Mouse (Mus musculus): ENCODE results near the gene Gm49396. TPM values are rescaled to one million over a fixed set of nuclear protein-coding genes. Genes with fewer than 3 reads are reported as not detected.

Gene Gm49396
- total and polyA plus RNA-seq, 3 experiments: 1.1 to 1.9 (median 1.6) TPM

GRCm38 (mm10) chr7:30590927-30591604 lies 27.9 kb downstream of the Gm49396 start:
- intact Hi-C loops (cut with DNase I): loop anchor here (5.0 to 10.0 kb wide), 2 partner anchors 271 to 364 kb away; partner anchors contain the start of genes Ffar1 and Usf2
- Histone ChIP-seq H3K79me2 (replicated peaks; ENCODE audit: control insufficient read depth, insufficient read depth, low read length) (peaks cover 1% of the 10 kb centered on the region), H3K36me3 (ENCODE audit: control insufficient read depth, insufficient read depth, low read length) (no peaks in the 10 kb centered on the region), H3K4me1 (ENCODE audit: control insufficient read depth, insufficient read depth, low read length) (no peaks in the 10 kb centered on the region), H3K27ac (no peak overlapping the region), H3K27me3 (ENCODE audit: control insufficient read depth, insufficient read depth, low read length) (no peaks in the 10 kb centered on the region), H3K9ac (ENCODE audit: low read depth, low read length) (no peak overlapping the region), H3K4me3 (no peak overlapping the region)
- no peak for TF ChIP-seq POLR2A (IDR thresholded peaks at IDR 0.05; ENCODE audit: insufficient read depth, low read depth, low read length)
- no peak for TF ChIP-seq EP300 (IDR thresholded peaks at IDR 0.05; ENCODE audit: insufficient read depth, low read depth, low read length)
- no peak for TF ChIP-seq CTCF (IDR thresholded peaks at IDR 0.05)
- DNase-seq: no peak
- WGBS: 80% methylated on average over 9 of the region's 9 CpGs

DNA sequence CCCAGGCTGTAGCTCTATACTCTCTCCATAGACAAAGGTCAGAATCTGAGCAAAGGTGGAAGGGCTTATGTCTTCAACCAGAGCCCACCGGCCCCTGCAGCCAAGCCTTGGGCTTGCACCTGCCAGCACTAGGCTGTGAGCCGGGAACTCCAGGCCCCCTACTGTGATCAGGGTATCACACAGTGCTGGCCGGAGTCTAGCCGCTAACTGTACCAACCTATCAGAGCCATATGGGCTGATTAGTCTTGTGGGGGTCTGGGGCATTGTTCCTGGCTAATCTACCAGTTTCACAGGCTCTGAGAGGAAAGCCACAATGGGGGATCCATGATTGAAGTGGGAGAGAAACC lies 28.4 kb downstream of the Gm49396 start:
- H3K4me3 ChIP-seq: no peak overlapping the region
- no peak for DNase-seq
- peaks cover 1% of the 10 kb centered on the region for H3K79me2 ChIP-seq (replicated peaks; ENCODE audit: control insufficient read depth, insufficient read depth, low read length)
- H3K27ac ChIP-seq: no peak overlapping the region
- intact Hi-C loops (cut with DNase I): loop anchor here (5.0 to 10.0 kb wide), 2 partner anchors 271 to 363 kb away; partner anchors contain the start of genes Ffar1 and Usf2
- no peaks in the 10 kb centered on the region for H3K36me3 ChIP-seq (ENCODE audit: control insufficient read depth, insufficient read depth, low read length)
- TF ChIP-seq EP300 (IDR thresholded peaks at IDR 0.05; ENCODE audit: insufficient read depth, low read depth, low read length): no peak
- no peak for TF ChIP-seq POLR2A (IDR thresholded peaks at IDR 0.05; ENCODE audit: insufficient read depth, low read depth, low read length)
- TF ChIP-seq CTCF (IDR thresholded peaks at IDR 0.05): no peak
- no peaks in the 10 kb centered on the region for H3K27me3 ChIP-seq (ENCODE audit: control insufficient read depth, insufficient read depth, low read length)
- H3K4me1 ChIP-seq (ENCODE audit: control insufficient read depth, insufficient read depth, low read length): no peaks in the 10 kb centered on the region
- H3K9ac ChIP-seq (ENCODE audit: low read depth, low read length): no peak overlapping the region
- 74% methylated on average over 4 of the region's 4 CpGs for WGBS

GRCm38 (mm10) chr7:30592772-30593423 lies 29.8 kb downstream of the Gm49396 start:
- 52% methylated on average over 5 of the region's 5 CpGs for WGBS
- DNase-seq: no peak
- intact Hi-C loops (cut with DNase I): loop anchor here (5.0 to 10.0 kb wide), 2 partner anchors 269 to 362 kb away; partner anchors contain the start of genes Ffar1 and Usf2
- H3K9ac ChIP-seq (ENCODE audit: low read depth, low read length): no peak overlapping the region
- H3K27ac ChIP-seq: no peak overlapping the region
- TF ChIP-seq CTCF (IDR thresholded peaks at IDR 0.05) (no peak), EP300 (IDR thresholded peaks at IDR 0.05; ENCODE audit: insufficient read depth, low read depth, low read length) (no peak), POLR2A (IDR thresholded peaks at IDR 0.05; ENCODE audit: insufficient read depth, low read depth, low read length) (no peak)
- no peaks in the 10 kb centered on the region for H3K27me3 ChIP-seq (ENCODE audit: control insufficient read depth, insufficient read depth, low read length)
- no peak overlapping the region for H3K4me3 ChIP-seq
- H3K4me1 ChIP-seq (ENCODE audit: control insufficient read depth, insufficient read depth, low read length): no peaks in the 10 kb centered on the region
- H3K36me3 ChIP-seq (ENCODE audit: control insufficient read depth, insufficient read depth, low read length): no peaks in the 10 kb centered on the region
- H3K79me2 ChIP-seq (replicated peaks; ENCODE audit: control insufficient read depth, insufficient read depth, low read length): no peaks in the 10 kb centered on the region

DNA sequence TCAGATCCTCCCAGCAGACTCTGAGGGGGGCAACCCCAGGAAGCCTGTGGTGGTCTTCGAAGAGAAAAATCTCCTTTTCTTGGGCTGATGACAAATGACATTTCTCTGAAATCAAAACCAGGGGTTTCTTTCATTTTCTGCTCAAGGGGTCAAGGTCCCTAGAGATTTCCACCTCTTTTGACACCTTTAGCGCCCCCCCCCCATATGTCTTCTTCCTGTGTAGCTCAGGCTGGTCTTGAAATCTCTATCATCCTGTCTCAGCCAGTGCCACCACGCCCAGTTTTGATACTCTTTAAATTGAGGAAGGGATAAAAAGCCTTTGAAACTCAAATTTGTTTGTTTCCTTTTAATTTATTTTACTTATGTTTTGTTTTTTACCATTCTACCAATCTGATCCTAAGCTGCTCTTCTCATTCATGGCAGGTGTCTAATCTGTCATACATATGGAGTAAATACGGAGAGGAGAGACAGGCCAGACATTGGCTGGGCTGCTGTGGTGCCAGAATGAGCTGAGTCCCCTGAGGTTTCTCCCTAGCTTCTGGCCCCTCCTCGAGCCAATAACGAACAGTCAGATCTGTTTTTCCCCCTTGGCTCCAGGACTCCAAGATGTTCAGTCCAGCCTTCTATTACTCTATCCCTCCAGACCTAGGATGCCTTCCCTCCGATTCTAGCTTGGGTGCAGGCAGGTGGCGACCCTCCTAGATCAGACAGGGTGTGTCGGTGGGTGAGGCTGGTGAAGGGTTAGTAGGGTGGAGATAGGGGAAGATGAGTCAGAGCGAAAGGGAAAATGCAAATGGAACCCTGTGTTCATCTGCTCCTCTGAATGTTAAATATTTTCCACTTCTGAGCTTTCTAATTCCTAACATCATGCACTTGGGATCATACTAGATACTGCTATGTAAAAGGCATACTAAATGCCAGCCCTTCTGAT lies 30.7 kb downstream of the Gm49396 start:
- no peak for TF ChIP-seq EP300 (IDR thresholded peaks at IDR 0.05; ENCODE audit: insufficient read depth, low read depth, low read length)
- no peak for TF ChIP-seq POLR2A (IDR thresholded peaks at IDR 0.05; ENCODE audit: insufficient read depth, low read depth, low read length)
- TF ChIP-seq CTCF (IDR thresholded peaks at IDR 0.05): no peak
- intact Hi-C loops (cut with DNase I): loop anchor here (5.0 to 10.0 kb wide), 2 partner anchors 268 to 361 kb away; partner anchors contain the start of genes Ffar1 and Usf2

DNA sequence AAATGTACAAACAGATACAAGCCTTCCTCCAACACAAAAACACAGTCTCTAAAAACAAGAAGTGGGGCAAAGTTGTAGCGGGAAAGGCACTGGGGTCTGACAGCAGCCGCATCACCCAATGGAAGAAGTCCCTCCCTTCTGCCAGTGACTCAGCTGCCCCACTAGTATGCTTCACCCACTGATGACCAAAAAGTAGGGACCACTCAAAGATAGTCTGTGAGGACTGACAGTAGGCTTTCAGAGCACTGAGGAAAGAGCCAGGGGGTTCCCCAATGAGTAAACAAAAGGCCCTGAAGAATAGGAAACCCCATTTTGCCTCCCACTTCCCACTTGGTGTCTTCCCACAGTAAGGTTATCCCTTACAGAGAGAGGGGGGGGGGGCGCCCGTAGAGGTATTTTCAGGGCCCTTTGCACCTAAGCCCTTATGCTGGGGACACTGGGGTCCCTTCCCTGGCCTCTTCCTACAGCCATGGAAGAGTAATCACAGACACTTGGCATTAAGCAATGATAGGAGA lies 31.4 kb downstream of the Gm49396 start:
- Histone ChIP-seq H3K36me3 (ENCODE audit: control insufficient read depth, insufficient read depth, low read length) (no peaks in the 10 kb centered on the region), H3K4me1 (ENCODE audit: control insufficient read depth, insufficient read depth, low read length) (no peaks in the 10 kb centered on the region), H3K9ac (ENCODE audit: low read depth, low read length) (no peak overlapping the region), H3K27me3 (ENCODE audit: control insufficient read depth, insufficient read depth, low read length) (no peaks in the 10 kb centered on the region), H3K27ac (no peak overlapping the region), H3K79me2 (replicated peaks; ENCODE audit: control insufficient read depth, insufficient read depth, low read length) (no peaks in the 10 kb centered on the region), H3K4me3 (no peak overlapping the region)
- TF ChIP-seq EP300 (IDR thresholded peaks at IDR 0.05; ENCODE audit: insufficient read depth, low read depth, low read length) (no peak), CTCF (IDR thresholded peaks at IDR 0.05) (no peak), POLR2A (IDR thresholded peaks at IDR 0.05; ENCODE audit: insufficient read depth, low read depth, low read length) (no peak)
- intact Hi-C loops (cut with DNase I): loop anchor here (5.0 to 10.0 kb wide), 2 partner anchors 268 to 360 kb away; partner anchors contain the start of genes Ffar1 and Usf2
- 49% methylated on average over 4 of the region's 4 CpGs for WGBS
- DNase-seq: no peak

More for the DNA sequence above, 30.7 kb downstream of the Gm49396 start:
- no peaks in the 10 kb centered on the region for H3K4me1 ChIP-seq (ENCODE audit: control insufficient read depth, insufficient read depth, low read length)
- no peaks in the 10 kb centered on the region for H3K27me3 ChIP-seq (ENCODE audit: control insufficient read depth, insufficient read depth, low read length)
- no peaks in the 10 kb centered on the region for H3K79me2 ChIP-seq (replicated peaks; ENCODE audit: control insufficient read depth, insufficient read depth, low read length)
- no peak overlapping the region for H3K4me3 ChIP-seq
- no peak overlapping the region for H3K9ac ChIP-seq (ENCODE audit: low read depth, low read length)
- no peaks in the 10 kb centered on the region for H3K36me3 ChIP-seq (ENCODE audit: control insufficient read depth, insufficient read depth, low read length)
- no peak overlapping the region for H3K27ac ChIP-seq
- 59% methylated on average over 10 of the region's 10 CpGs for WGBS
- DNase-seq: no peak
